Mouse (Mus musculus) stomach, postnatal 0 days (tissue): Measurements from ENCODE around the gene Fcgr2b. TPM values are rescaled to one million over a fixed set of nuclear protein-coding genes. Genes with fewer than 3 reads are reported as not detected.
"Not testable (repeated sequence)": the region's sequence is repeated elsewhere in the genome, so short reads cannot be mapped to it uniquely, and the experiment has no call there.

Experiments
- ATAC-seq: fragments of 200-750 bp; cut with Nextera tagmentation; 2 replicates; pipeline ENCODE4 v1.8.0; 2017; ENCODE audit not compliant: low FRiP score, low TSS enrichment
- DNase-seq: peaks from one replicate; pipeline ENCODE4 v3.0.0-alpha.2; 2016; ENCODE audit warnings: low spot score
- H3K27ac ChIP-seq: fragments of 300-500 bp; sonication (generic); replicated peaks from 2 replicates; pipeline ENCODE4 v1.5.1; 2014; ENCODE audit warnings: mild to moderate bottlenecking, control low read depth
- H3K27me3 ChIP-seq: fragments of 300-500 bp; sonication (generic); 2 replicates; pipeline ENCODE4 v1.6.1; 2014; ENCODE audit warnings: low read length; ENCODE audit not compliant: control insufficient read depth, insufficient read depth
- H3K36me3 ChIP-seq: fragments of 300-500 bp; sonication (generic); 2 replicates; pipeline ENCODE4 v1.6.1; 2014; ENCODE audit warnings: low read length, mixed read lengths; ENCODE audit not compliant: control insufficient read depth, insufficient read depth
- H3K4me1 ChIP-seq: fragments of 300-500 bp; sonication (generic); replicated peaks from 2 replicates; pipeline ENCODE4 v1.6.1; 2014; ENCODE audit warnings: antibody characterized with exemption; ENCODE audit not compliant: control insufficient read depth, insufficient read depth
- H3K4me2 ChIP-seq: fragments of 300-500 bp; sonication (generic); replicated peaks from 2 replicates; pipeline ENCODE4 v1.6.1; 2014; ENCODE audit warnings: low read depth, mild to moderate bottlenecking, control low read depth, moderate library complexity
- H3K4me3 ChIP-seq: fragments of 300-500 bp; sonication (generic); 2 replicates; pipeline ENCODE4 v1.5.1; 2014; ENCODE audit warnings: low read depth, low read length, control low read depth
- H3K9ac ChIP-seq: fragments of 300-500 bp; sonication (generic); 2 replicates; pipeline ENCODE4 v1.6.1; 2014; ENCODE audit warnings: mild to moderate bottlenecking, low read length, control low read depth, mixed read lengths
- H3K9me3 ChIP-seq: fragments of 300-500 bp; sonication (generic); 2 replicates; pipeline ENCODE4 v1.6.1; 2016; ENCODE audit warnings: low read length; ENCODE audit not compliant: control insufficient read depth
- CTCF ChIP-seq: IDR thresholded peaks from 2 replicates; pipeline ENCODE4 v1.5.1; 2016; ENCODE audit warnings: antibody characterized with exemption, low read depth, mild to moderate bottlenecking, moderate library complexity
- EP300 ChIP-seq: optimal IDR thresholded peaks from 2 replicates; pipeline ENCODE3; 2016; ENCODE audit warnings: antibody characterized with exemption
- whole genome bisulfite sequencing: fragments of 180-500 bp; shearing (Covaris S2); extraction: QIAGEN DNeasy Blood & Tissue Kit; methylation state at CpG from one replicate; pipeline ENCODE4 v1.1.7; 2014; 5-methylcytosine and 5-hydroxymethylcytosine counted together
- polyA plus RNA-seq: library from polyadenylated mRNA; unstranded; fragments of >200 nt; fragmentation: Nextera tagmentation; extraction: Ambion mirVana; gene quantifications from 2 replicates; pipeline ENCODE4 v1.2.1, GENCODE M21; 2015

Fcgr2b gene
- polyA plus RNA-seq, 1 experiment from 2014 or later = 5.6 TPM

DNA sequence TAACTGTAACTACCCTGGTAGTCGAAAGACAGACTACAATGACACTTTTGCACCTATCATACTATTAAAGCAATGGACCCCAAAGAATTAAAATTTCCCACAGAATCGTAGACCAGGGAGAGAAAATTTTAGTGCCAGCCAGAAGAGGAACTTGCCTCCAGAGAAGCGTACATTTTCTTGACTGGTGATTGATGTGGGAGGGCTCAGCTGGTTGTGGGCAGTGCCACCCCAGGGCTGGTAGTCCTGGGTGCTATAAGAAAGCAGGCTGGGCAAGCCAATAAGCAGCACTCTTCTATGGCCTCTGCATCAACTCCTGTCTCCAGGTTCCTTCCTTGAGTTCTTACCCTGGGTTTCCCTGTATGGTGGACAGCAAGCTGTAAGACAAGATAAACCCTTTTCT lies 8.7 kb upstream of the Fcgr2b start:
- Histone ChIP-seq H3K4me1 (no peaks in the 10 kb centered on the region), H3K4me2 (no peak overlapping the region), H3K4me3 (no peak overlapping the region), H3K36me3 (no peaks in the 10 kb centered on the region), H3K9me3 (no peaks in the 10 kb centered on the region), H3K9ac (no peak overlapping the region), H3K27me3 (no peaks in the 10 kb centered on the region), H3K27ac (no peak overlapping the region)
- 80% methylated on average over 3 of the region's 3 CpGs for WGBS
- no peak for DNase-seq
- TF ChIP-seq CTCF (no peak), EP300 (no peak)
- ATAC-seq = no peak

DNA sequence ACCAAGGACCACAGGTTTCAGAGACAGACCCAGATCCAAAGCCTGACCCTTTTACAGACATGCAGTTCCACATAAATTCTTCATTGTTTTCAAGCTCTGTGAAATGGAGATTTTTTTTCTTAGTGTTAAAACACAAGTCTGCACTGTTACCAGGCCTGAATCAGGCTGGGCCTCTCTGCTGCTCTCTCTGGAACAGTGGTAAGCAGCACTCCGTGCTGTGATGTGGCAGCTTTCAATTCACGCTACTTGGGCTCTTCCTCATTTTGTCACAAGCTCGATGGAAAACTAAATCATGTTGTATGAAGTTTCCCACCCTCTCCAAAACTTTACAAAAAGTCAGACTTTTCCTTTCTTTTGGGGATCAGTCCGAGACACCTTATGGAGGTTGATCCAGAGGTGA lies 6.7 kb upstream of the Fcgr2b start:
- Histone ChIP-seq H3K27me3 (no peaks in the 10 kb centered on the region), H3K4me3 (no peak overlapping the region), H3K36me3 (no peaks in the 10 kb centered on the region), H3K27ac (no peak overlapping the region), H3K4me1 (no peaks in the 10 kb centered on the region), H3K9ac (no peak overlapping the region), H3K9me3 (no peaks in the 10 kb centered on the region), H3K4me2 (no peak overlapping the region)
- DNase-seq (no peak), ATAC-seq (no peak)
- WGBS = 80% methylated on average over 4 of the region's 4 CpGs
- no peak for TF ChIP-seq EP300
- no peak for TF ChIP-seq CTCF

DNA sequence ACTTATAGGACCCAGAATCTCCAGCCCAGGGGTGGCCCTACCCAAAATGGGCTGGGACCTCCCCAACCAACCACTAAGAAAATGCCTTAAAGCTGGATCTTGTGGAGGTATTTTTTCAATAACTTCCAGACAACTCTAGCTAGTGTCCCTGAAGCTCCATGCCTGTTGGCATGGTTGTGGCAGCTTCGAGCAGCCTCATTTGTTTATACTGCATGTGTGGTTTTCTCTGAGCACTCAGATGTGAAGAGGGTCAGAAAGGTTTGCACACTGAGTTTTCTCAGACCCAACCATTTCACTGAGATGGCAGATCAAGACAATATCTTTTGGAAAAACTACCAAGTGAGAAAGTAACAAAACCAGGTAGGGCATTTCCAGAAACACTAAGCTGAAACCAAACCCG lies 6.0 kb upstream of the Fcgr2b start:
- no peaks in the 10 kb centered on the region for H3K4me1 ChIP-seq
- no peaks in the 10 kb centered on the region for H3K36me3 ChIP-seq
- TF ChIP-seq CTCF (no peak), EP300 (no peak)
- H3K27me3 ChIP-seq = no peaks in the 10 kb centered on the region
- H3K9ac ChIP-seq = no peak overlapping the region
- H3K27ac ChIP-seq = peak overlapping the region; percentile 49; the same call in 1 of the 2 replicates
- ATAC-seq = no peak
- no peak overlapping the region for H3K4me2 ChIP-seq
- no peak overlapping the region for H3K4me3 ChIP-seq
- H3K9me3 ChIP-seq = no peaks in the 10 kb centered on the region
- no peak for DNase-seq
- 71% methylated on average over 2 of the region's 2 CpGs for WGBS

DNA sequence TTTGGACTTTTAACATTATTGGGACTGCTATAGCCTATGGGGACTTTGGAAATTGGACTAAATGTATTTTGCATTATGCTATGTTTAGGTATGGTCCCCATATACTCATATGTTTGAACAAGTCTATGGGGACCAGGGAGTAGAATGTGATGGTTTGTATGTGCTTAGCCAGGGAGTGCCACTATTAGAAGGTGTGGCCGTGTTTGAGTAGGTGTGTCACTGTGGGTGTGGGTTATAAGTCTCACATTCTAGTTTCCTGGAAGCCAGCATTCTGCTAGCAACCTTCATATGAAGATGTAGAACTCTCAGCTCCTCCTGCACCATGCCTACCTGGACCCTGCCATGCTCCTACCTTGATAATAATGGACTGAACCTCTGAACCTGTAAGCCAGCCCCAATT lies 5.3 kb upstream of the Fcgr2b start:
- not testable (repeated sequence) for H3K4me3 ChIP-seq
- WGBS = 50% methylated on average over 1 of the region's 1 CpGs
- peak; percentile 94 for ATAC-seq

DNA sequence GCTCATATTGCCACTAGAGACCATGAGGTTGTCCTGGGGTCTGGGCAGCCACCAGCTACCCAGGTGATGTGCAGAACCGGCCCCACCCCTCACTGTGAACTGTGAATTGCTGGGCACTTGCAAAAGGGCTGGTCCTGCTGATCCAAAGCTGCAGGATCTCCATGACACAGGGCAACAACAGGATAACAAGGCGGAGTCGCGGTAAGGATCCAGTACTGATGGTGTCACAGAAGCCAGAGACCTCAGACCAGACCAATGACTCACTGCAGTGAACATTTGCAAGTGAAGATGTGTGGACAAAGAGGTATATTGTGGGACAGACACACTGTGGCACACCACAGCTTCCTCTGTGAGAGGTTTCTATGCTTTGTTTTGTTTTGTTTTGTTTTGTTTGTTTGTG lies 2.3 kb upstream of the Fcgr2b start:
- Histone ChIP-seq H3K9me3 (no peaks in the 10 kb centered on the region), H3K27me3 (no peaks in the 10 kb centered on the region), H3K9ac (no peak overlapping the region), H3K4me2 (no peak overlapping the region), H3K27ac (no peak overlapping the region), H3K36me3 (no peaks in the 10 kb centered on the region), H3K4me3 (no peak overlapping the region), H3K4me1 (no peaks in the 10 kb centered on the region)
- 75% methylated on average over 4 of the region's 4 CpGs for WGBS
- no peak for ATAC-seq
- TF ChIP-seq EP300 (no peak), CTCF (no peak)
- no peak for DNase-seq

More for the DNA sequence above, 5.3 kb upstream of the Fcgr2b start:
- not testable (repeated sequence) for H3K27ac ChIP-seq, H3K4me1 ChIP-seq, H3K36me3 ChIP-seq, H3K9ac ChIP-seq, H3K4me2 ChIP-seq, H3K27me3 ChIP-seq, H3K9me3 ChIP-seq
- DNase-seq = peak; percentile 52

DNA sequence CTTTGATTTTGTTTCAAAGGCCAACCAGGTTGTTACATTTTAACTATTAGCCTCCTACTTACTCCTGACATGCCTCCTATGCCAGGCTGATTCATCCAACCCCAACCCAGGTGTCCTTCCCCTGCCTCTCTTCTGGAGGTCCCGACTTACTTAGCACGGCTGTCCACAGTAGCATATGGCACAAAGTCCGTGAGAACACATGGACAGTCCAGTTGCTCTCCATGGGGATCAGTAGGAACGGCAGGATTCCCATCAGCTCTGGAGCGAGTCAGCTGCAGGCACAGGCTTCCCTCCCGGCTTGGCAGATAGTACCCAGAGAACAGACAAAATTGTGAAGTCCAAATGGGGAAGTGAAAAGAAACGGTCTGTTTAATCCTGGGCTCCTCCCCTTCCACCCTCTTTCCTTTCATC lies 591 bp downstream of the Fcgr2b start:
- Histone ChIP-seq H3K9ac (no peak overlapping the region), H3K27ac (no peak overlapping the region), H3K4me3 (no peak overlapping the region), H3K36me3 (no peaks in the 10 kb centered on the region), H3K27me3 (no peaks in the 10 kb centered on the region), H3K9me3 (no peaks in the 10 kb centered on the region), H3K4me1 (no peaks in the 10 kb centered on the region), H3K4me2 (no peak overlapping the region)
- ATAC-seq (no peak), DNase-seq (no peak)
- 59% methylated on average over 7 of the region's 7 CpGs for WGBS
- TF ChIP-seq EP300 (no peak), CTCF (no peak)

DNA sequence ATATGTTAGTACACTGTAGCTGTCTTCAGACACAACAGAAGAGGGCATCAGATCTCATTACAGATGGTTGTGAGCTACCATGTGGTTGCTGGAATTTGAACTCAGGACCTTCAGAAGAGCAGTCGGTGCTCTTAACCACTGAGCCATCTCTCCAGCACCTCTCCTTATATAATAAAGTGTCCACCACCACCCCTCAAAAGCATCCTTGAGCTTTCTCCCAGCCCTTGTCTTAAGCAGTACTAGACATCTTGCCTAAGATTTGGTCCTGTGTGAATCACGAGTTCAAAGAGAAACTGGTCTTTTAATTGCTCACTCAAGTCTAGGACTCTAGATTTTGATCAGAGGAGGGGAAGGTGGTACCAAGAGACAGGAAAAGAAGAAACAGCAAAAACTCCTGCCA lies 997 bp downstream of the Fcgr2b start:
- H3K36me3 ChIP-seq, H3K9ac ChIP-seq, ATAC-seq, H3K9me3 ChIP-seq, H3K4me3 ChIP-seq, H3K4me2 ChIP-seq, H3K27me3 ChIP-seq, DNase-seq, H3K27ac ChIP-seq, H3K4me1 ChIP-seq: not testable (repeated sequence)
- 80% methylated on average over 2 of the region's 2 CpGs for WGBS
